Mouse (Mus musculus) urinary bladder, postnatal 36 days (tissue): Measurements from ENCODE around the gene Trpc7.
A peak's percentile ranks its signal among the peaks of the same experiment; 100 is the strongest.

Experiments
- DNase-seq, 2 experiments: peaks; one replicate each; pipeline ENCODE4 v3.0.0; 2022; ENCODE audit warnings: low spot score in 2 of 2, mixed read lengths in 1 of 2

Trpc7 gene

DNA sequence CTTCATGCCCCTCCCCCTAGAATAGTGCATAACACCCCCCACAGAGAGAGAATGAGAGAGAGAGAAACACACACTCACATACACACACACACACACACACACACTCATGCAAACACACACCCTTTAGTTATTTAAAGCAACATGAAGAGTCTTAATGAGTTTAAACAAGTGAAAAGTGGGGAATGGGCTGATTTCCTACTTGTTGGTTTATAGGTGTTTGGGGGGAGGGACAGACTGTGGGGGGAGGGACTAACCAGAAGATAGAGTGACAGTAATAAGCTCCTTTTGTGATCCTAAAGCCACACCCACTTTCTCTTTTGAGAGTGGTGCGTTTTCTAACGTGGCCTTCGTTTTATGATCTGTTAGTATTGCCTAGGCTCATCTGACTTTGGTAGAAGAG lies at the start of gene Trpc7:
Trpc7 (minus strand) TSS at position 101 of the 400 bp plus-strand sequence.
- DNase-seq = no peak

DNA sequence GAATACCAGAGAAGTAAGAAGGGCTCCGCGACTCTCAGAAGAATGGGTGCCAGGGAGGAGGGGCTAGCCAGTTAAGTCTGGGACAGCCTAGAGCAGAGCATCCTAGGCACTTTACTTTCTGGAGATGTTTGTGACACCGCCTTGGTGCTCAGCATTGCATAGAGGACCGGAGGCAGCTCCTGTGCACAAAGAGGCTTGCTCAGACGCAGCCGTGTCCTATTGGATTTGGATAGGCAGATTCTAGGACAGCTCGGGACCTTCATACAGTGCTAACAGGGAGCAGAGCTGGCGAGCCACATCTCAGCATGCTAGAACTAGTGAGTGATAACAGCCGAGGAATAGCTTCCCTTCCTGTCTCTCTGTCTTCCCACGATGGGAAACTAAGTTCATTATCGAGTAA lies 43.5 kb upstream of the Trpc7 start:
- DNase-seq = no peak

DNA sequence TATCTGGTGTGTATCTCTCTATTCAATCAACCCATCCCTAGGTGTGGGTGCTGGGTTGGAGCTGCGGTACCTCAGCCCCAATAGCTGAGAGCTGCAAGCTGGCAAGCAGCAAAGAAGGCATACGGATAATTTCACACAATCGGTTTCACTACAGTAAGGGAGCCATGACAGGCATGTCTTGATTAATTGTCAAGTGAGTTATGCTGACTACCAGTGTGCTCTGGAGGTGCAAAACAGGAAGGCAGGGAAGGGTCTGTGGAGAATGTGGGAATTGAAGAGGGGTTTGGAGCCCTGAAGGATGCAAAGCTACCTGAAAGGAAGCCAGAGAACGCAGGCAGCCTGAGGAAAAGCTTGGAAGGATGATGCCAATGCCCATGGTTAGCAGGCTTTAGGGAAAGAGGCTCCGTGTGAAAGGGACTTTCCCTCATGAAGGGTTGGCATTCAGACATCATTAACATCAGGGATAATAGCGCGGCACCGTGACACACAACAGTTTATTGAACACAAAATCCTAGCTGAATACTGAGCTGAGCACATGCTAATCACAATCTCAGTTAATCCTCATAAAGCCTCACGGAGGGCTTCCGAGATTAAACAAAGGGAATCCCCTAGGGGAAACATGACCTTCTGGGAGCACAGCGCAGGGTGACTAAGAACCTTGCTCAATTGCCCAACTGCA lies 38.2 kb upstream of the Trpc7 start:
- DNase-seq = no peak

DNA sequence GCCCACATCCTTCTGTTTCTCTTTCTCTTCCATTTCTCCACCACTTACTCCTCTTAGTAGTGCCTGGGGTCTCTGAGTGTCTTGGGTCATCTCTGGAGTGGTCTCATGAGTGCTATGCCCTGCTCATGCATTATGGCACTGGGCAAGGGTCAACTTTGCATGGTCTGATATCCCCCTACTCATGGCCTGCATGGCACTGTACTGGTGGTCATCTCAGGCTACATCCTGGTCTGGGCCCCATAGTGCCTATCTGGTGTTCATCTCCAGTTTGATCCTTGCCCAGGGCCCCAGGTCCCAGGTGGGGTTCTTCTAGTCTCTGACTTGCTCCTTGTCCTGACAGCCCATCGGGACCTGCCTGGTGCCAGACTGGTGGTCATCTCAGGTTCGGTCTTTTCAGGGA lies 34.6 kb upstream of the Trpc7 start:
- no peak for DNase-seq

DNA sequence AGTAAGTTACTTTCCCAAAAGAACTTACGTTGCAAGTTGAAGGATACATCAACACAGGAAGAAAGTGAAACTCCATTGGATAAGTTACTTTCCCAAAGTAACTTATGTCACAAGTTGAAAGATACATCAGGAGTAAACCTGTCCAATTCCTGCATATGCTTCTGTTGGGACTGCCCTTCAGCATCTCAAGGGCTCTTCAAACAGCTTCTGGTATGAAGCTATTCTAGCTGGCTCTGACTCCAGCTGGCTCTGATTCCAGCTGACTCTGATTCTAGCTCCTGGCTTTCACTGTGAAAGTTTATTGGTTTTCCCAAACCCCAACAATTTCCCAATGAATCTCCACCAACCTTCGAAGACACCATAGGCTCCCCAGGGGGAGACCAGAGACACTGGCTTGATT lies 27.2 kb upstream of the Trpc7 start:
- no peak for DNase-seq

DNA sequence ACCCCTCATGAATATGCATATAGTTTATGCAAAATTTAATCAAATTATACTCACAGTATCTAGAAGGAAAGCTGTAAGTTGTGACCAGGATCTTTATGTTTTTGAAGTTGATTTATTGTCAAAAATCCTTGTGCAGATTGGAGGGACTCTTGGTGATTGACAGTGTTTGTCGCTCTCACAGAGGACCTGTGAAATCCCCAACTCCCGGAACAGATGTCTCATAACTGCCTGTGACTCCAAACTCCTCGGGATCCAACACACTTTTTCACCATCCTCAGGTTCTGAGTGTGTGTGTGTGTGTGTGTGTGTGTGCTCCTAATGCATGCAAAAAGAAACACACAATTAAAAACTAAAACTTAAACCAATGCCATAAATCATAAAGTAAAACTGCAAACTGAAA lies 25.5 kb upstream of the Trpc7 start:
- DNase-seq = no peak

DNA sequence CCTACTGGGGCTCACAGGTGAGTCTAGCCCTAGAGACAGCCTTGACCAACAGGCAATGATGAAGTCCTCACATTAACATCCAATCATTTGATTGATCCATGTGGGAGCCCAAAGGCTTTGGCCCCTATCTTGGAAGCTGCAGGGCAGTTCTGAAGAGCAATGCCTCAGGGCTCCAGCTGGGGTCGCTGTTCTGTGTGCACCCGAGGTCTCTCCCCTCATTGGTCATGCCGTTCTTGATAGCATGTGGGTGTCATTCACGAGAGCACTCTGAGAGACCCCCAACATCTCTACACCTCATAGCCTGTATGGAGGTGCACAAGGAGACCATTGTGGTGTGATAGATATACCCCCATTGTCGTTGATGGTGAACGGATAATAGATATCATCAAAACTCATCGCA lies 18.9 kb upstream of the Trpc7 start:
- no peak for DNase-seq

DNA sequence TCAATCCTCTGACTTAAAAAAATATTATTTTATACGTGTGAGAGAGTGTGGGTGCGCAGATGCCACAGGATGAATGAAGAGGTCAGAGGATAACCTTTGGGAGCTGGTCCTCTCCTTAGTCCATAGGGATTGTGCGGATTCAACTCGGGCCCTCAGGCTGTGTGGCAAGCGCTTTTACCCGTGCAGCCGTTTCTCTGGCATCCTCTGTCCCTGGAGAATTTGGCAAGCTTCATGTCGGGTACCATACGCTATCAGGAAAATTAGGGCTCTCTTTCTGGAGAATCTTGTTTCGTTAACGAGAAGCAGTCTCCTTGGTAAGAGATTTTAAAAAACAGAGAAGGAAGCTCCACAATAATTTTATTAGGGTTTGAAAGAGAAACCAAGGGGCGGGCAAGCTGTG lies 15.3 kb upstream of the Trpc7 start:
- DNase-seq = no peak

DNA sequence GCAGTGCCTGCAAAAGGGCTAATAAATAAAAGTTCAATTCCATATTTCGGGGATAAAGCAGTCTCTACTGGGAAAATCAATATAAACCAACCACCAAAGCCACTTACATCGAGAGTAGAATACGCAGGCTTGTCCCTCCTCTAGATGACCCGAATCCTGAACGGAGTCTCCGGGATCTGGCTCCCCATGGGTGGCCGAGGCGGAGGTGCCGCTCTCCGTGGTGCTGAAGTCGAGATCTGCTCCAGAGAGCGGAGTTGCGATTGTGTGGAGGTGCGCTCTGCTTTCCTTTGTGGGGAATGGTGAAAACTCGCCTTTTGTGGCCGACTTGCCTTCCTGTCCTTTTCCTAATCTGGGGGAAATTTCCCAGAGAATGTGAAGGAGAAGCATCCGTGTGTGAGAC lies 407 bp downstream of the Trpc7 start:
- DNase-seq = peak; percentile 7 to 34

DNA sequence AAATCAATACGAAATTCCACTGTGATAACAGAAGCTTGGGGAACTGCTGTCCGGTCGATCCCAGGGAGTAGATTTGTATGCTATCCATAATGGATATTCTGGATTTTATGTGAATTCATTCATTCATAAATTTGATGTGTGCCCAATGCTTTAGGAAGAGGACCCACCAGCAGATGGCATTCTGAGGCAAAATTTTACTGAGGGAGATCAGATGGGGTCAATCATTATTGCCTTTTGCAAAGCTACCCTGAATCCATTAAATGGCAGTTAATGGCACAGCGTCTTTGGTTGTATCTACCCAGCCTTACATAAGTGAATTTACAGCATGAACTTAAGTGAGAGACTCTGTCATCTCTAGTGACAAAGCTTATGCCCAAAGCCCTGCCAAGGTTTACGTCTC lies 1.2 kb downstream of the Trpc7 start:
- DNase-seq = no peak

DNA sequence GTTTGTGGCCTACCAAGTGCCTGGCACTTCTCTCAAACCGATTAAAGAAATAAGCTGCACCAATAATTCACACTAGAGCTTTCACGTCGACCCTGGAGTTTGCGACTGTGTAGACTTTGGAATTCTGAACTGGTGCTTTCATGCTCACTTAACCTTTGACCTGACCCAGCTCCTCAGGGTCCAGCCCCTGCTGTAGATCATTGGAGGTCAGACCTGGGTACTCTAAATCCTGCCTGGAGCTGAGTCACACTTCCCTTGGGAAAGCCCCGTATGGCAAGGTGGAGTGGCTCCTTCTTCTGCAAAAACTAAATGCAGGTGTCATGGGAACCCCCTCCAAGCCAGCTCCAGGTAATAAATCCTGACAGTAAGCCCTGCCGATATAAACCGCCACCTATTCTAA lies 5.9 kb downstream of the Trpc7 start:
- DNase-seq = no peak

DNA sequence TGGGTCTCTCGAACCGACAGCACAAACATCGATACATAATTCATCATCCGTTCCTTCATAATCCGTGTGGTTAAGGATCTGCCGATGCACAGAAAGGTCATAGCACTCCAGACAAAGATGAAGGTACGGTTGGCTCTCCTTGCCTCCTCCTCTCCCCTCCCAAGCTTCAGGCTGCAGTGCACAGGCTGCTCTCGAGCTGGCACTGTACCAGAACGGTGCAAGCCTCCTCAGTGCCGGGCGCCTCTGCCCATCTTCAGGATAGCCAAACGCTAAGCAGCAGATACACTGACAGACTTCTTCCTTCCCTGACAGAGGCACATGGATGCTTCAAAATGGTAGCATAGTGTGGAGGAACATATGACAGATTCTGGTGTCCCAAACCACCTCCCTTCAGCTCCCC lies 12.9 kb downstream of the Trpc7 start:
- DNase-seq = no peak

DNA sequence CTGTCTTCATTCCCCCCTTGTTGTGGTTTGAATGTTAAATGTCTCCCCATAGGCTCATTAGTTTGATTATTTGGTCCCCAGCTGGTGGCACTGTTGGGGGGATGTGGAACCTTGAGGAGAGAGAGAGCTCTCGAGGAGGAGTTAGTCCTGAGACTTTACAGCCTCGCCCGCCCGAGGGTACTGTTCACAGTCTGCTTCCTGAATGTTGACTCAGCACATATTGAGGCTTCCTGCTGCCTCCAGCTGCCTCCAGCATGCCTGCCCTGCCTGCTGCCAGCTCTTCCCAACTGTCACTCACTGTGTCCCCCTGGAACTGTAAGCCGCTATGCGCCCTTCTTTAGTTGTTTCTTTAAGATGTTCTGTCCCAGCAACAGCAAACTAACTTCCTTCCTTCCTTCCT lies 31.2 kb downstream of the Trpc7 start:
- no peak for DNase-seq

DNA sequence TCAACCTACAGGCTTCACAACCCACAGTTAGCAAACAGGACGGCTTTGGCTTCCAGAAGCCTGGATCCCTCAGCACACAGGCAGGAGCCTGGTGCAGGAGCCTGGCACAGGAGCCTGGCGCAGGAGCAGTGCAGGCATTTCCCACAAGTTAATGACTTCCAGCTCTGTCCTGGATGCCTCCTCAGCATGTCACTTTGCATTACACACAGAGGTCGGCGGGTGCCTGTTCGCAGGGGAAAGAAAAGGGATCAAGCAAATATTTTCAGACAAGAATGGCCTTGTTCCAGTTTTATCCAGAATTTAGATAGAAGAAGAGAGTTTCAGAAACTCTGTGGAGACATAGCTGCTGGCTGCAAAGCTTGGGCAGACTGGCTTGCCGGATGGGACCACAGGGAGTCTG lies 33.8 kb downstream of the Trpc7 start:
- DNase-seq = no peak

DNA sequence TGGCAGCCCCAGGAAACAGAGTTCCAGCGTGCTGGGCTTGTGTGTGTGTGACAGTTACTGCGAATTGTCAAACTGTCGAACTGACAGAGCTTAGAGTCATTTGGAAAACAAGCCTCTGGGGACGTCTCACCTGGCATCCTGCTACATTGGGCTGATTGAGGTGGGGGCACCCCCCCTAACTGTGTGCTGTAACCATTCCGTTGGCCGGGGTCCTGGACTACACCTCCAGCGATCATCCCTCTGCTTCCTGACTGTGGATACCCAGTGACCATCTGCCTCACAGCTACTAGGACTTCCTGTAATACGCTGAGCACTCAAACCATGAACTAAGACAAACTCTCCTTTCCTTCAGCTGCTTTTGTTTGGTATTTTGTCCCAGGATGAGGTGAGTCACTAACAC lies 41.3 kb downstream of the Trpc7 start:
- no peak for DNase-seq

DNA sequence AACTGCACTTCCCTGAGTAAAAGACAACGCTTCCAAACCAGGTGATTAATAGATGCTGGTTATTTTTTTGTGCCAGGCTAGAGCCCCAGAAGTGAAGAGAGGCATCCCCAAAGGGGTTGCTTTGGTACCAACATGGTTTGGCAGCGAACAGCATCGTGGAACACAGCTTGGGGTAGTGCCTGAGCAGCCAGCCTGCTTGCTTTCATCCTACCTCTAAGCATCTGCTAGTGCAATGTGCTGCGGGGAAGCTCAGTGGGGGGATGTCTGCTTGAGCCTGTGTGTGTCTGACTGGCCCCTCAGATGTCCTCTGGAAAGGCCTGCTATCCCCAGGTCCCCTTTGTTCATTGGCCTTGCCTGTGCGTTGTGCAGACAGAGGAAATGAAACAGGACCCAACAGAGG lies 42.4 kb downstream of the Trpc7 start:
- no peak for DNase-seq

DNA sequence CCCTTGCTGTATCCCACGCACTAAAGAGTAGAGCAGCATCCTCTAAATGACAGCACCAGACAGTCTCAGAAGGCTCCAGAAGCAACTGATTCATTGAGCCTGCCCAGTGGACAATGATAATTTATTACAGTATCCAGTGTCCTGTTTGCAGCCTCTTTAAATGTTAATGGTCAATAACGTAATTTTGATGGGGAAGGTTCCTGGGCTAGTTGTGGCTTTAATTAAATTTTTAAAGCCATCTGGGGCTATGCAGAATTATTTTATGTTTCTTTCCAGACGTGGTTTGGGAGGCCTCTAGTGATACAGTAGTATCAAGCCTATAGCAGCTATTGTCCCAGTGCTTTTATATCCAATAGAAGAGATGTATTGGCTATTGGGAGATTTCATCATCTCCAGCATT lies 49.9 kb downstream of the Trpc7 start:
- DNase-seq = no peak

DNA sequence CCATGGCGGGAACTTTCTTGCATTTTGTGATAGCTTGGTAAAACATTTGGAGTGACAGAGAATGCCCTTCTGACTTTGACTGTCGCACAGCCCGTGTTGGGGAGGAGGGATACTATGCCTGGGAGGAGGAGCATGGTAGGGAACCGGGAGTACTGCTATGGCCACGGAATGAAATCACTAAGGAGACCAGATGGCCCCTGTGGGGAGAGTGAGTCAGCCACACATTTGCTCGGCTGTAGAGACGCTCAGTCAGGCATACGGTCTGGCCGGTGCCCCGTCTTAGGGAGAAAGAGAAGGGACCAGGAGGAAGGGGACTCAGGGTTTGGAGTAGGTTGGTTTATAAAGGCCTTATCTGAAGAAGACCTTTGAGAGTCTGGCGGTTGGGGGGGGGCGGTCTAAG lies 80.3 kb downstream of the Trpc7 start:
- DNase-seq = no peak

DNA sequence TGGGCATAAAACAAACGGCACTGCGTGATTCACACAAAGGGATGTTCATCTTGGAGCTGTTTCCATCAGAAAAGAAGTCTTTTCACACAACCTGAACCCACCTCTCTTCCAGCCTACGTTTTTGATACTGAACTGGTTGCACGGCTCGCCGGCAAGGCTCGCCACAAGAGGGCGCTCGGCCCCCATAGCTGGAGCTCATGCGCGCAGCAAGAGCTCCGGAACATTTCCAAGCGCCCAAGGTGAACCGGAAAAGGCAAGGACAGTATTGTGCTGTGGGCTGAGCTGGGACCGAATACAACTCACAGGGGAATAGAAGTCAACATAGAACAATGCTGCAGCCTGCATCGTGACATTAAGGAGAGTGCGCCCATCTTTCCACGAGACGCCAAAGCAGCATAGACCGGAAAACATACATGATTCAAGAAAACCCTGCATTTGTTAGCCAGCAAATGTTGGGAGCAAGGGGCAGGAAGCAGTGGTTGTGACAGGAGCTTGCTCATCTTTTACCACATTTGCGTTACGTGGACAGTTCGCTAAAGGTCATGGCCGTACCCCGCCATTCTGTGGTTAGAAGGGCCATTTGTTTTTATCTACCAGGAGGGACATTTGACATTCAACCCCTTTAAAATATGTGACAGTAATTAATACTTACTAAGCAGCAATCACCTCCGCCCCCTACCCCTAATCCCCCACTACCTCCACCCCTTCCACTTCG lies 88.9 kb downstream of the Trpc7 start:
- peak; percentile 68 to 78 for DNase-seq

DNA sequence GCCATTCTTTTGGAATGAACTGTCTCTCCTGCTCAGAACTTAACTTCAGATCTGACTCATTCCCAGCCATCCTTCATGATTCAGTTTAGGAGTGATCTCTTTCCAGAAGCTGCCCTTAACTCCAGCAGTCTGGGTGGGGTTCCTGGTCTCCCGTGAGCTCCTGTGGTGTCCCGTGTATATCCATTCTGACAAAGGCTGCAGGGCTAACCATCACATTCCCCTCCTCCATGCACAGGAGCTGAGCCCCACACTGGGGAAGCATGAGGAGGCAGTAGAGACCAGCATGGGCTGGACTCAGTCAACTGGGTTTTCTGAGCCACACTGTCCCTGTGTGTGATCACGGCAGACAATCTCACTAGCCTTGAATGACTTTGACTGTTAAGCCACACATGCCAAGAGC lies 90.7 kb downstream of the Trpc7 start:
- no peak for DNase-seq

DNA sequence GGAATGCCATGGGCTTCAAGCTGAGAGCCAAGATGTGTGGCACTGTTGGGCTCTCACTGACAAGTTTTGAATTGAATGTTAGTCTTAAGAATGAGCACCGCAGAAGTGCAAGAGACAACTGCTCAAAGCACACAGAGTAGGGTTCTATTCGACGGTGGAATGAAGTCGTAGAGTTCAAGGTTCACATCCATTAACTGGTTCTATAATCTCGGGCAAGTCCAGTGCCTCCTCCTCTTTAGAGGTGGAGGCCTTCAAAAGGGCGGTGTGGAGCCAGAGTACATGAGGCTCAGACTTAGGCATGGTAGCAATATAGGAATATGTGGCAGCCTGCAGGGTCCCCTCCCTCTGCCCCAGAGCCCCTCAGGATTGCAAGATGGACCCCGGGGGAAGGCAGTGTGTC lies 98.3 kb downstream of the Trpc7 start:
- DNase-seq = no peak

DNA sequence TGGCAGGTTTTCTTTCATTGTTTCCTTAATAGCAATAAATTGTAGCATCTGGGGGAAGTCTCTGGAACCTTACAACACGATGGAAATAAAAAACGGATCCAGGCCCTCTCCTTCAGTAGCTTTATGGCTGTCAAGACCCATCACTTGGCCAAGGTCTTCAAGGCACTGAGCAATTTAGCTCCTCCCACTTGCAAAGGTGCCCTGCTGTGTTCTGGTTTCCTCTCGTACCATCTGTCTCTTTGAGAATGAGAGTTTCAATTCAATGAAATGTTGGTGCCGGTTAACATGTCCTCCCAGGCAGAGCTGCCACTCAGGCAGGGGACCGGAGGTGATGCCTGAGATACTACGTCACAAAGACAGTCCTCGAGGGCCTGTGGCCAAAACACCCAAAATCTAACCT lies 100.3 kb downstream of the Trpc7 start:
- DNase-seq = no peak

DNA sequence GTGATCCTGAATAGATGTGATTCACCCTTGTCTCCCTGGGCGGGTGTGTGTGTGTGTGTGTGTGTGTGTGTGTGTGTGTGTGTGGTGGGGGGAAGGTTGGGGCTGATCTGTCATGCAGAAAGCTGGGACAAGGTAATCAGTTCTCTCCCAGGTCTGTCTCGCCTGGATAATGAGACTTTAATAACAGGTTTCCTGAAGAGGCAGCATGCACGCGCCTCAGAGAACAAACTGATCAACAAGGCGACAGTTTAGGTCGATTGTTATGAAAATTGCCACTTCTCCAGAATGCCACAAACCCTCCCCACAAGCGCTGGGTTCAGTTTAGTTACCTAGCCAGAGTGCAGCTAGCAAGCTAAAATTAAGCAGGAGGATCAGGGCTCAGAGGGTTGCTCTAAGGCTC lies 101.4 kb downstream of the Trpc7 start:
- DNase-seq = no peak

DNA sequence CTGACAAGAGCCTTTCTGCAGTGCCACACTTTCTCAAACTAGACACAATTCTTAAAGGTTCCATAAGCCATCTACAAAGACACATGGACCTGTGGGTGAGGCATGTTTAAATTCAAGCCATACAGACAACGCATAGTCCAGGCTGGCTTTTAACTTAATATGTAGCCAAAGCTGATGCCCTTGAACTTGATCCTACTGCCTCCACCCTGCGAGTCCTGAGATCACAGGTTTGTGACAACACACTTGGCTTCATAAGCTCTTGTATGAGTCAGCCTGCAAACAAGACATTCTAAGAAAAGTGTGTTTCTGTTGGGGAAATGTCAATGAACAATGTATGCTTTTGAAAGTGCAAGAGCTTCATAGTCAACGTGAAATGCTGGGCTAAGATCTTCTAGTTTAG lies 102.9 kb downstream of the Trpc7 start:
- DNase-seq = no peak
